Mouse (Mus musculus): ENCODE measurements at regions not wholly inside any gene's neighbourhood (a gene's known extent, or its start where the extent isn't known, plus 50 kb on each side); places are given as distances from the start of the nearest gene placed in this dataset.

DNA sequence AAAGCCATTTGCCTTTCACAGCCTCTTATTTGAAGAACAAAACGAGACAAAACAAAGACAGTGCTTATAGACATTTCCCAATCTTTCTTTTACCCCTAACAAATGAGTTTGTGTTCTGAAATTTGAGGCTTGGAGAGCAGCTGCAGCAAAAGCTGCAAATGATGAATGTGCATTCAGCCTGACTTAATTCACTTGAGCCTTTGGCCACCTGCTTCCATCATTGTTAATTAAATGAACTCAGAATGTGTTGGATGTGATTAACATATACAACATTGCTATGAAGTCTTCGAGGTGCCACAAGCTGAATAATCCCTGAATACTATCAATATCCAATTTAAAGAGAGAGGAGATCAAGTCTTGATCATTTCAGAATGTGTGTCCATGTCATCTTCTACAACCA is 181.3 kb upstream of the Gpr149 start:
- TF ChIP-seq CTCF (IDR thresholded peaks at IDR 0.05; ENCODE audit: low read depth) (no peak), EP300 (IDR thresholded peaks at IDR 0.05; ENCODE audit: low read depth) (no peak)
